Mouse (Mus musculus): Measurements from ENCODE around the gene Ldha.
"Not testable (repeated sequence)": the region's sequence is repeated elsewhere in the genome, so short reads cannot be mapped to it uniquely, and the experiment has no call there.

Gene Ldha

GRCm38 (mm10) chr7:46881941-46882340 is 40.7 kb downstream of the Ldha start:
- DNase-seq, result not testable (repeated sequence)

DNA sequence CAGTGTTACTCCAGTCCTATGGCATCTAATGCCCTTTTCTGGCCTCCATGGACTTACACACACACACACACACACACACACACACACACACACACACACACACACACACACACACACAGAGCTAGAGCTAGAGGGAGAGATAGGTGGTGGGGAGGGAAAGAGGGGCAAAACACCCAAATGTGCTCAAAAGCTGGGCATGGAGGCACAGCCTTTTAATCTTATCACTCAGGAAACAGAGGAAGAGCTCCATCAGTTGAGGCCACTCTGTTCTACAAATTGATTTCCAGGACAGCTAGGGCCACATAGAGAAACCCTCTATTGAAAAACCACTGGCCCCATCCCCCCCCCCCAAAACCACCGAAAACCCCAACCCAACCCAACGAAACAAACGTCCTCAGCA is 42.0 kb downstream of the Ldha start:
- no peak for DNase-seq

DNA sequence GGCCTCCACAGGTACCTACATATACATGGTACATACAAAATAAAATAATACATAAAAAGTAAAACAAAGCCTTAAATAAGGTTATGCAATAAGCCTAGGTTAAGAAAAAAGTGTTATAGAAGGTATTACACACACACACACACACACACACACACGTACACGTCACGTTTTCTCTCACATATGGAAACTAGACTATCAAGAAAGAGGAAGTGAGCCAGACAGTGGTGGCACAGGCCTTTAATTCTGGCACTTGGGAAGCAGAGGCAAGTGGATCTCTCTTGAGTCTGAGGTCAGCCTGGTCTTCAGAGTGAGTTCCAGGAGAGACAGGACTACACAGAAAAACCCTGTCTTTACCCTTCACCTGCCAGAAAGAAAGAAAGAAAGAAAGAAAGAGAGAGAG is 54.2 kb downstream of the Ldha start:
- DNase-seq, result no peak

GRCm38 (mm10) chr7:46899343-46899742 is 58.1 kb downstream of the Ldha start:
- DNase-seq, result no peak
